ENCODE assay signal across 20 mouse cellular contexts in genomic region chr8:94317249-94317648, GRCm38 (mm10). TPM values are rescaled to one million over a fixed set of nuclear protein-coding genes. Genes with fewer than 3 reads are reported as not detected.
A peak's percentile ranks its signal among the peaks of the same experiment; 100 is the strongest.
DNase-seq lines count a peak whose midpoint lies in the region; ATAC-seq and TF ChIP-seq lines count a peak whose summit lies in the region.
"Had no signal": no experiment of that assay in that cellular context is flagged by ENCODE, and none has a peak within 500 bp of the region (broad histone marks: within the 10 kb centered on the region; RNA-seq: fewer than 3 reads in every experiment).

No protein-coding gene starts in this region.

- TF ChIP-seq EP300 in heart, postnatal 0 days (IDR thresholded peaks at IDR 0.05; ENCODE audit: low read depth): no peak

- WGBS in heart, embryonic 12.5 days: 94% methylated on average over 2 of the region's 2 CpGs
- 73% methylated on average over 2 of the region's 2 CpGs for WGBS in heart, embryonic 16.5 days
- 90% methylated on average over 2 of the region's 2 CpGs for WGBS in heart, embryonic 10.5 days
- WGBS in heart, postnatal 0 days: 65% methylated on average over 2 of the region's 2 CpGs

- H3K4me3 ChIP-seq in heart, embryonic 12.5 days: no peak overlapping the region
- H3K4me3 ChIP-seq in heart, embryonic 16.5 days (ENCODE audit: low read length): no peak overlapping the region
- H3K4me3 ChIP-seq in heart, embryonic 10.5 days: no peak overlapping the region
- no peak overlapping the region for H3K4me3 ChIP-seq in heart, postnatal 0 days (ENCODE audit: low read depth, low read length)
- H3K4me3 ChIP-seq: embryonic facial prominence, embryonic 12.5 days; forebrain, embryonic 12.5 days; hindbrain, embryonic 15.5 days had no signal

- H3K27ac ChIP-seq in heart, embryonic 12.5 days (ENCODE audit: poor library complexity, severe bottlenecking): no peak overlapping the region
- H3K27ac ChIP-seq in heart, embryonic 16.5 days (ENCODE audit: low read length): no peak overlapping the region; the same call in 1 of the 2 replicates
- H3K27ac ChIP-seq in heart, embryonic 10.5 days: no peak overlapping the region
- no peak overlapping the region for H3K27ac ChIP-seq in heart, postnatal 0 days (ENCODE audit: low read depth)
- H3K27ac ChIP-seq: embryonic facial prominence, embryonic 12.5 days; forebrain, embryonic 12.5 days; hindbrain, embryonic 15.5 days had no signal

- peaks cover 30% of the 10 kb centered on the region for H3K36me3 ChIP-seq in heart, embryonic 12.5 days
- H3K36me3 ChIP-seq in heart, embryonic 16.5 days (ENCODE audit: control insufficient read depth, insufficient read depth): 0 out of 2 replicates have a peak, but pooled peaks cover 2% of the 10 kb centered on the region
- peaks cover 22% of the 10 kb centered on the region for H3K36me3 ChIP-seq in heart, embryonic 10.5 days
- peaks cover 15% of the 10 kb centered on the region for H3K36me3 ChIP-seq in heart, postnatal 0 days (replicated peaks; ENCODE audit: control insufficient read depth, insufficient read depth, low read length)

- no peaks in the 10 kb centered on the region for H3K27me3 ChIP-seq in heart, embryonic 12.5 days (replicated peaks)
- H3K27me3 ChIP-seq in heart, embryonic 16.5 days (ENCODE audit: control insufficient read depth, insufficient read depth, low read length): no peaks in the 10 kb centered on the region
- no peaks in the 10 kb centered on the region for H3K27me3 ChIP-seq in heart, embryonic 10.5 days (ENCODE audit: insufficient read depth, poor library complexity, severe bottlenecking)
- H3K27me3 ChIP-seq in heart, postnatal 0 days (ENCODE audit: control insufficient read depth, insufficient read depth, low read length): no peaks in the 10 kb centered on the region
- H3K27me3 ChIP-seq: embryonic facial prominence, embryonic 12.5 days; forebrain, embryonic 12.5 days; hindbrain, embryonic 15.5 days had no signal

- H3K9me3 ChIP-seq in heart, embryonic 12.5 days (replicated peaks): no peaks in the 10 kb centered on the region
- no peaks in the 10 kb centered on the region for H3K9me3 ChIP-seq in heart, embryonic 16.5 days (replicated peaks; ENCODE audit: control insufficient read depth, low read length)
- H3K9me3 ChIP-seq in heart, embryonic 10.5 days: no peaks in the 10 kb centered on the region
- H3K9me3 ChIP-seq in heart, postnatal 0 days (replicated peaks; ENCODE audit: control insufficient read depth, low read length): no peaks in the 10 kb centered on the region
- H3K9me3 ChIP-seq: embryonic facial prominence, embryonic 12.5 days; forebrain, embryonic 12.5 days; hindbrain, embryonic 15.5 days had no signal

- H3K4me1 ChIP-seq in heart, embryonic 12.5 days (replicated peaks): no peaks in the 10 kb centered on the region
- 0 out of 2 replicates have a peak, but pooled peaks cover 4% of the 10 kb centered on the region for H3K4me1 ChIP-seq in heart, embryonic 16.5 days (ENCODE audit: control insufficient read depth, insufficient read depth, low read length)
- no peaks in the 10 kb centered on the region for H3K4me1 ChIP-seq in heart, embryonic 10.5 days
- H3K4me1 ChIP-seq in heart, postnatal 0 days (ENCODE audit: control insufficient read depth, insufficient read depth): peaks cover 6% of the 10 kb centered on the region; the same call in 1 of the 2 replicates
- H3K4me1 ChIP-seq: embryonic facial prominence, embryonic 12.5 days; forebrain, embryonic 12.5 days; hindbrain, embryonic 15.5 days had no signal

- peak; percentile 94 for DNase-seq in heart, adult 11 months
- no peak for DNase-seq in heart, embryonic 10.5 days (ENCODE audit: low spot score)
- DNase-seq in heart, postnatal 0 days (ENCODE audit: low spot score): peak; percentile 60
- DNase-seq in skeletal muscle tissue, adult 2 months (ENCODE audit: low read depth, low spot score): peak; percentile 42
- no peak for DNase-seq in spleen, adult 18-20 months
- DNase-seq: adrenal gland, adult 8-10 months; adrenal gland, postnatal 36 days; cerebellum, adult 11-12 months; cerebellum, adult 9-10 months; cerebellum, postnatal 25 days; kidney, adult 2 months had no signal

- no peak for ATAC-seq in heart, embryonic 12.5 days (ENCODE audit: insufficient number of reproducible peaks, low FRiP score)
- peak; percentile 81 for ATAC-seq in heart, embryonic 16.5 days (replicated peaks; ENCODE audit: extremely low read depth, insufficient read depth, low FRiP score)
- peak; percentile 74 for ATAC-seq in heart, postnatal 0 days (ENCODE audit: insufficient read depth, low read depth)
- ATAC-seq: forebrain, embryonic 16.5 days; intestine, embryonic 16.5 days had no signal

- H3K4me2 ChIP-seq in heart, embryonic 12.5 days: no peak overlapping the region
- H3K4me2 ChIP-seq in heart, embryonic 16.5 days (ENCODE audit: low read depth, low read length): no peak overlapping the region
- no peak overlapping the region for H3K4me2 ChIP-seq in heart, postnatal 0 days (ENCODE audit: low read depth, low read length)
- H3K4me2 ChIP-seq: embryonic facial prominence, embryonic 12.5 days; forebrain, embryonic 12.5 days; hindbrain, embryonic 15.5 days had no signal

- H3K9ac ChIP-seq in heart, embryonic 12.5 days: no peak overlapping the region
- no peak overlapping the region for H3K9ac ChIP-seq in heart, embryonic 16.5 days (ENCODE audit: low read length)
- no peak overlapping the region for H3K9ac ChIP-seq in heart, postnatal 0 days (replicated peaks; ENCODE audit: low read depth, low read length)
- H3K9ac ChIP-seq: embryonic facial prominence, embryonic 12.5 days; forebrain, embryonic 12.5 days; hindbrain, embryonic 15.5 days had no signal

- no peak for TF ChIP-seq CTCF in heart, postnatal 0 days (IDR thresholded peaks at IDR 0.05; ENCODE audit: low read depth)

RNA-seq across cellular contexts. Expression of gene Slc12a3, which starts 11.8 kb away (rescaled TPM):
- polyA plus RNA-seq in heart, embryonic 12.5 days (2016; fragmentation: Nextera tagmentation; extraction: Ambion mirVana): 0.10 TPM in 1 of 2 replicates, not detected in the other
- not detected in 2 replicates for polyA plus RNA-seq in heart, embryonic 16.5 days (2015; fragmentation: Nextera tagmentation; extraction: Ambion mirVana)
- polyA plus RNA-seq in heart, embryonic 10.5 days (2016; fragmentation: Nextera tagmentation; extraction: Ambion mirVana): 0.06 TPM in 1 of 2 replicates, not detected in the other
- total RNA-seq in heart, postnatal 0 days (2014; rRNA removed; ENCODE audit: low replicate concordance): 0.58 TPM in 1 of 2 replicates, not detected in the other
- polyA plus RNA-seq in heart, postnatal 0 days (2015; fragmentation: Nextera tagmentation; extraction: Ambion mirVana): 0.07 and 0.14 TPM in 2 replicates
- total RNA-seq: adrenal gland, postnatal 36 days; granulocyte monocyte progenitor cell, adult 5-6 weeks had no signal
- polyA plus RNA-seq: forebrain, embryonic 12.5 days; heart, embryonic 14.5 days had no signal

Comparison
In these comparisons a context has a peak if more than half of its experiments do, and no peak if none do; other contexts are left out.
1. DNase-seq: peak in heart, adult 11 months (single experiment), heart, postnatal 0 days (single experiment) and skeletal muscle tissue, adult 2 months (single experiment); none in heart, embryonic 10.5 days (single experiment) and spleen, adult 18-20 months (0 of 2).